Mouse (Mus musculus) gastrocnemius, postnatal 36 days (tissue): ENCODE measurements around the gene Exd2. TPM values are rescaled to one million over a fixed set of nuclear protein-coding genes. Genes with fewer than 3 reads are reported as not detected.

Source experiments
- DNase-seq, 2 experiments: peaks; one replicate each; pipeline ENCODE4 v3.0.0; 2022
- intact Hi-C: fragments of 180-260 bp; cut with DNase I; formaldehyde crosslinking; loops from one replicate; pipeline ENCODE4 v1.15.1; 2025
- total RNA-seq, 2 experiments: library from RNA; stranded (reverse); gene quantifications; 2 replicates each; pipeline ENCODE4 v1.2.3; 2021

Gene Exd2
- total RNA-seq, 2 experiments from 2014 or later = 33.5 to 34.2 TPM

DNA sequence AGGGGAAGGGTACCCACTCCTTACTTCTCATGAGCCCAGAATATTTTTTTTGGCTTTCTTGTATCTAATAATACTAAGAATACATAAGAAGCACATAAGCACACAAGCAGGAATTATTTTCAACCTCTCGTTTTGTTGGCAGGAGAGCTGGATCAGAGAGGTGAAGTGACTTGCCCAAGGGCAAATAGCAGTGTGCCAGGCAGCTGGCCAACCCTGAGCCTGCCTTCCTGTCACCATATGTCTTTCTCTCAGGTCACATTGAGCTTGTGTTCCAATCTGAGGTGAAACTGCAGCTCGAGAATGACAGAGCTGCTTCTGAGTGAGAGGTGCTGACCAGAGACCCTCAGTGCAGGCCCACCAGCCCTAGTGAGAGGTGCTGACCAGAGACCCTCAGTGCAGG is 71.0 kb downstream of the Exd2 start:
- intact Hi-C loops = no loop called here
- no peak for DNase-seq

DNA sequence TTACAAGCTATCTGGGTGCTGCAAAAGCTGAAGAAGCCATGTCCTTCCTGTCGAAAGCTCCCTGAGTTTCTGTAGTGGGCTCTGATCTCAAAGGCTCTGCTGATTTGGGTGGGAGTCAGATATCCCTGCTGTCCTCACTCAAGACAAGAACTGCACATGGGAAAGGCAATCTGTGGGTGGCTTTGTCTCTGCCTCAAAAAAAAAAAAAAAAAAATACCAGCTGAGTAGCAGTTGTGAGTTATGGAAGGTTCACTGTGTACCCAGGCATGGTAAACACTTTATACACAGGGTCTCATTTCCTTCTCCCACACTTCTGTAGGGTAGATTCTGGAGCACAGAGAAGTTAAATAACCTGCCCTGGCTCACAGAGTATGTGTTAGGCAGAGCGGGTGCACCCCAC is 74.4 kb downstream of the Exd2 start:
- DNase-seq = no peak
- intact Hi-C loops = no loop called here

DNA sequence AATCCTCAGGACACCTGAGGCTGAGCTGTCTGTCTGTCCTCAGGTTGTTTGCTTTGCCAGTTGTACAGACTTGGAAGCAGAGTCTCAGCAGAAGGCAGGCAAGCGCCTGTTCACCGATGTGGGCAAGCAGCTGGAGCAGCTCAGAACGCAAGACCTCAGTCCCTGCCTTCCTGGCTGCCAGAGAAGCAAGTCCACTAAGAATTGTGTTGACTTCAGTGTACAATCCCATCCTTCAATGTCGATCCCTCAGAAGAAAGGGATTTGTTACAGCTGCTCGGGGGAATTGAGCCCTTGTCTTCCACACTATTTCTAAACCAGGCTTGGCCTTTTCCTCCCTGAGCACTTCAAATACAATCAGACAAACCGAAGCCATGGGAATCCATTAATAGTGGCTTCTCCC is 75.4 kb downstream of the Exd2 start:
- no peak for DNase-seq
- intact Hi-C loops = no loop called here

DNA sequence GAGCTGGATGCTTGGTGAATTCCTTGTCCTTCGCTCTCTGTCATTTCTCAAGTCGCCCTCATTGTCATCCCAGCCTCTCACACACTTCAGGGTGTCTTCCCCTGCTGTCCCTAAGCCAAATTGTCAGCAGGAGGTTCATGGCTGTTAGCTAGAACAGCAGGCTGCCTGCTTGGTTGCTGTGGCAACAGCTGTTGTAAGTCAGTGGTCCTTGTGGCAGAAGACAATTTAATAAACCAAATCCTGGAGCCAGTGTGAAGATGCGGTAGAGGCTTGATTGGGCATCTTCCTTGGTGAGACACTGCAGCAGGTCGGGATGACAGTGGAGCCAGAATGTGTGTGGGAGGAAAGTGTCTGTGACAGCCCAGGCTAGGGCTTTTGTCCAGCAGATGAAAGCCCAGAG is 82.4 kb downstream of the Exd2 start:
- intact Hi-C loops = no loop called here
- DNase-seq = no peak

- peak; percentile 35 to 40 for DNase-seq
- intact Hi-C loops = no loop called here
These were observed 86.8 kb downstream of the Exd2 start for GRCm38 (mm10) chr12:80549646-80550045.

Other genes with a start within 250 kb of the Exd2 start
- gene Actn1, start 202.7 kb upstream of the Exd2 start, total RNA-seq = 1 to 10 TPM; 7.3 to 9.0 TPM
- gene Dcaf5, start 26.5 kb upstream of the Exd2 start, total RNA-seq = 10 to 100 TPM; 35.2 to 36.6 TPM
- gene Galnt16, start 55.2 kb downstream of the Exd2 start, total RNA-seq = 1 to 10 TPM; 3.1 to 3.3 TPM
- 1 to 10 TPM; 7.0 to 7.8 TPM for gene Slc39a9, start 180.8 kb downstream of the Exd2 start, total RNA-seq
- 10 to 100 TPM; 10.7 to 19.9 TPM for gene Erh, start 181.2 kb downstream of the Exd2 start, total RNA-seq
- not detected for gene Plekhd1, start 229.5 kb downstream of the Exd2 start, total RNA-seq